Mouse (Mus musculus) lung, postnatal 0 days (tissue): ENCODE measurements at regions not wholly inside any gene's neighbourhood (a gene's known extent, or its start where the extent isn't known, plus 50 kb on each side); places are given as distances from the start of the nearest gene placed in this dataset.

Source experiments
- CTCF ChIP-seq: IDR thresholded peaks from 2 replicates; pipeline ENCODE4 v1.5.1; 2016; ENCODE audit warnings: antibody characterized with exemption, mild to moderate bottlenecking
- EP300 ChIP-seq: IDR thresholded peaks from 2 replicates; pipeline ENCODE4 v1.6.1; 2016; ENCODE audit warnings: antibody characterized with exemption, mild to moderate bottlenecking, control low read depth

GRCm38 (mm10) chr10:44611399-44611798, 83.1 kb upstream of the Prdm1 start:
- no peak for TF ChIP-seq CTCF
- TF ChIP-seq EP300: no peak
